Mouse (Mus musculus): Measurements from ENCODE around the gene Kcnb1.

The Kcnb1 gene

DNA sequence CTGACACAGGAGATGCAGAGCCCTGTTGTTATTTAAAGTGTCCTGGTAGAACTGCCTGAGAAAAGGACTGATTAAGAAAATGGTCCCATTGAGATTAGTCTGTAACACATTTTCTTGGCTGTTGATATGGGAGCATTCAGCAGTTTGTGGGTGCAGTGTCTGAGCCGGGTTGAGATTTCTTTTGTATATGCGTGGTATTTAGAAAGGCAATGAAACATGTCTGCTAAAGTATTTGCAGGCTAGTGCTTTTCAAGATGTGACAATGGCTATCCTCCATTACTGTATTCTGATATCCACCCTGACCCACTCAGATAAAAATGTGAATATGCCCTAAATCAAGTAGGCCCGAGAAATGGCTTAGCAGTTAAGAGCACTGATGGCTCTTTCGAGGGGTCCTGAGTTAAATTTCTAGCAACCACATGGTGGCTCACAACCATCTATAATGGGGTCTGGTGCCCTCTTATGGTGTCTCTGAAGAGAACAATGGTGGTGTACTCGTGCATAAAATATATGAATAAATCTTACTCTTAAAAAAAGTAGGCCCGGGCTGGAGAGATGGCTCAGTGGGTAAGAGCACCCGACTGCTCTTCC lies 126.0 kb downstream of the Kcnb1 start:
- DNase-seq (ENCODE audit: extremely low read depth, insufficient read length, low spot score), result peak; percentile 48

DNA sequence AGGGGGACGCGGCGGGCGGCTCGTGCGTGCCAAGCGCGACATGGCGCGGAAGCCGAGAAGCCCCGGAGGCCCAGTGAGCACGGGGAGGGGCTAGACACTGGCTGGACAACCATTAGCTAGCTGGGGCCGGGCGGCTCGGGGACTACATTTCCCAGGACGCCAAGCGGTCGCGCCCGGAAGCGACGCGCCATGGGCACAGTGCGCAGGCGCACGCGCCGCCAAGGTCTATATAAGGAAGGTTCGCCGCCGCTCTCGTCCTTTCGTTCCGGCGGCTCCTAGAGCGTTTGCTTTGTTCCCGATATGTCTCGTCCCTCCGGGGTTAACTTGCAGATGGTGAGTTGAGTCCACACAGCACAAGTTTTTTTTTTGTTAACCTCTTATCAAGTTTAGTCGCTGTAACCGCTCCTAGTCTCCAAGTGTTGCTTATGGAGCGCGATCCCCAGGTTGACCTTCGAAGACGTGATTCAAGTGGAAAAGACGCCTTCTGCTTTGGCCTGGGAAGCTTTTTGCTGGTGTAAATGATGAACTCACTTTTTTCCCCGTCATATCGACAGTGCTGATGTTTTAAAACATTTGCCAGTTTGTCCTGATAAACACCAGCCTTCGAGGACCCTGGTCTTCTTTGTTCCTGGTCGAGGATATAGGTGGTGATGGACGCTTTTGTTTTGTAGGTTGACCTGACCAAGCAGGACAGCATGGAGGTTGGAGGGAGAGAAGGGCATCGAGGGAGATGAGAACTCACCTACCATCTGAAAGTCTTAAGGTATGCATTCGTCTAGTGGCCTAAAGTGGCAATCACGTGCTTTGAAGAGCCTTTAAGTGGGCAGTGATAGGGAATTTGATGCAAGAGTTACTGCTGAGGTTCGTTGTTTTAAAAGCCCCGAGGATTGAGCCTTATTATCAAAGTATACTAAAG lies 126.7 kb downstream of the Kcnb1 start, which contains the start of gene Znfx1:
Znfx1 (minus strand) TSS at position 51 of the 916 bp plus-strand sequence.
- peak; percentile 97 for DNase-seq (ENCODE audit: extremely low read depth, insufficient read length, low spot score)

GRCm38 (mm10) chr2:167062497-167062911 lies 127.5 kb downstream of the Kcnb1 start:
- peak; percentile 94 for DNase-seq (ENCODE audit: extremely low read depth, insufficient read length, low spot score)

DNA sequence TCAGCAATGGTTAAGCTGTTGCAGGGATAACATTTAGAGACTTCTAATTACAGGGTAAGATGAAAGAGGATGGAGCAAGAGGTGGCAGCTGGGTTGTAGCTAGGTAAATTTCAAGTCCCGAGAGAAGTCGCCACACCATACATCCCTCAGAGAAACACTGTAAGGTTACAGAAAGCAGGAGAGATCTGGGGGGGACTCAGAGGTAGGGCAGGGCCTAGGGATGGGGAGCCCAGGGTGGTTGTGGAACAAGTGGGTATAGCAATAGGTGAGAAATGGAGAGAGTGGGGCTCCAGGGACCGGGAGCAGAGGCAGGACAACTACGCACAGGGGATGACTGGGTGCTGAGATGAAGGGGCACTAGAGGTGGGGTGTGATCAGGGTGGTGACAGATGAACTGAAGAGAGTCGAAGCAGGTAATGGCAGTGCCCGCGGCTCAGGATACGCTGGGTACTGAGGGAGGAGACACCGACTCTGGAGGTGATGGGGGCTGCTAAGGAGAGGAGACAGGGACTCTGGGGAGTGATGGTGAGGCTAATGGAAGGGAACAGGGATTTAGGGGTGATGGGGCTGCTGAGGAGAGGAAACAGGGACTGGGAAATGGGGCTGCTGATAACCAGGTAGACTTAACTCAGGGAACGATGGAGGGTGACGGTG lies 128.4 kb downstream of the Kcnb1 start:
- DNase-seq (ENCODE audit: extremely low read depth, insufficient read length, low spot score), result no peak

GRCm38 (mm10) chr2:167060761-167061160 lies 129.2 kb downstream of the Kcnb1 start:
- no peak for DNase-seq (ENCODE audit: extremely low read depth, insufficient read length, low spot score)

DNA sequence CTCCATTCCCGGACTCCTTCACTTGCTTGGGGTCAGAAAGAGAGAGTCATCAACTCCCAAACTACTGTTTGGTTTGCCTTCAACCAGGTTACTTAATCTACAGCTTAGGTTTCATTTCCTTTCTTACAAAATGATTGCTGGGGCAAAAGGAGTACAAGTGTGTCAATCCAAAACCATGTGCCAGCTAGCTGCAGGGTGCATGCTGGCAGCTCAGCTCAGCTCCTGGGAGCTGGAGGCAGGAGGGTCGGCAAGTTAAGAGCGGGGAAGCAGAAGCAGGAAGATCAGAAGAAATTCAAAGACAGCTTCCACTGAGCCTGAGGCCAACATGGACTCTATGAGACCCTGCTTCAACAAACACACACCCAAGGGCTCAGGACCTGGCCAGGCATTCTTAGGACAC lies 129.6 kb downstream of the Kcnb1 start:
- no peak for DNase-seq (ENCODE audit: extremely low read depth, insufficient read length, low spot score)

- no peak for DNase-seq (ENCODE audit: extremely low read depth, insufficient read length, low spot score)
Observed at GRCm38 (mm10) chr2:167059960-167060359, 130.0 kb downstream of the Kcnb1 start.

- DNase-seq (ENCODE audit: extremely low read depth, insufficient read length, low spot score), result no peak
Observed at GRCm38 (mm10) chr2:167059536-167059935, 130.4 kb downstream of the Kcnb1 start.

DNA sequence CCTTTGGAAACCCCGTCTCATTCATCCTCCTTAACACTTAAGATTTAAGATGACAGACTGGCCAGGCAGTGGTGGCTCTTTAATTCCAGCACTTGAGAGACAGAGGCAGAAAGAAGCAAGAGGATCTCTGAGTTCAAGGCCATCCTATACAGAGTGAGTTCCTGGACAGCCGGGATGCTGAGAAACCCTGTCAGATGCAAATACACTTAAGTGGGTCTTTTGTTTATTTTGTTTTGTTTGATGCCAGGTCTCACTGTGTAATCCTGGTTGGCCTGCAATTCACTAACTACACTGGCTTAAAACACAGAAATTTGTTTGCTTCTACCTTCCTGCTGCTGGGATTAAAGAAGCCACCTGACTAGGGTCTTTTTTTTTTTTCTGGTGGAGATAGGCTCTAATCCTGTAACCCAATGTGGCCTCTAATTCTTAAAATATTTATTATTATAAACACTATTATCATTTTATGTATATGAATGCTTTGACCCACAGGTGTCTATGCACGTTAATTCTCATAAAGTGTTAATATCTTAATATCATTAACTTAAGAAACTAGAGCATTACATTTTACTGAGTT lies 131.1 kb downstream of the Kcnb1 start:
- no peak for DNase-seq (ENCODE audit: extremely low read depth, insufficient read length, low spot score)

- no peak for DNase-seq (ENCODE audit: extremely low read depth, insufficient read length, low spot score)
Observed at GRCm38 (mm10) chr2:167058201-167058600, 131.8 kb downstream of the Kcnb1 start.

DNA sequence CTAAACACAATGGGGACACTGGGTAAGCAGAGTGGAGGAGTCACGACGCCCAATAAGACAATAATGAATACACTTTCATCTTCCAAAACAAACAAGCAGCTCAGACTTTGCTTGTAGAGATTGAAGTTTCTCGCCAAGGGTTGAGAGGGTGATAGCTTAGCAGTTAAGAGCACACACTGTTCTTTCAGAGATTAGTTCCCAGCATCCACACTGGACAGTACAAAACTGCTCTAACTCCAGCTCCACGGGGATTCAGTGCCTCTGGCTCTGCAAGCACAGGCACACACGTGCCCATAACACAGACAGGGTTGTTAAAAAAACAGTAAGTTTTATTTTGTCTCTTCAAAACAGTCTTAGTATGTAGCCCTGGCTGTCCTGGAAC lies 133.0 kb downstream of the Kcnb1 start:
- DNase-seq (ENCODE audit: extremely low read depth, insufficient read length, low spot score), result no peak

DNA sequence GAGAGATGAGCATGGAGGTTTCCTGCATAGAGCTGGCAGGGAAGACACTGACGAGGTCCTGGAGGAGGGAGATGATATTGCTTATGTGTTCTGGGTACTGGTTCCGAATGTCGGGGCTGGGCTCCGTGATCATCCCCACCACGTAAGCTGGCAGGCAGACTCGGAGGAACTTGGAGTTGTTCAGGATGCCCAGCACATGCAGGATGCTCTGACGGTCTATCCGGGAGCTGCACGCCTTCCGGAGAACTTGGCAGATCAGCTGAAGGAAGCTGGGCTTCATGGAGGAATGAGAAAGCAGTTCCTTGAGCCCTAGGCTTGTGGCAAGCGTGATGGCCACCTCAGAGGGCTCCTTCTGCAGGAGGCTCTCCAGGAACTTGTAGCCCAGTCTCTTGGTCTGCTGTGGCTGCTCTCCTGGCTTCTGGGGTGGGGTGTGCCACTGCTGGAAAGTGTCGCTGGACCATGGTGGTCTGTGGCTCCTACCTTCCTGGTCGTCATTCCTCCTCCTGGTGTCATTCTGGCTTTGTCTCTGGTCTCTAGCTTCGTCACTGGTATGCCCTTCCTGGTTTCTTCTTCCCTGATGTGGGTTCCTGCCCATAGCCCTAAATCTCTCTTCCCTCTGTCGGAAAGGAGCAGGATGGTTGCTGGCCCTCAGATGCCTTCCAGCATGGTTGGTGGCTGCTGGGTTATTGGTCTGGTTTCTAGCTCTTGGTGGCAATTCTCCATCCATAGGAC lies 133.6 kb downstream of the Kcnb1 start:
- no peak for DNase-seq (ENCODE audit: extremely low read depth, insufficient read length, low spot score)

GRCm38 (mm10) chr2:167055386-167055785 lies 134.6 kb downstream of the Kcnb1 start:
- no peak for DNase-seq (ENCODE audit: extremely low read depth, insufficient read length, low spot score)

- DNase-seq (ENCODE audit: extremely low read depth, insufficient read length, low spot score), result no peak
Observed at GRCm38 (mm10) chr2:167053127-167053844, 136.7 kb downstream of the Kcnb1 start.

DNA sequence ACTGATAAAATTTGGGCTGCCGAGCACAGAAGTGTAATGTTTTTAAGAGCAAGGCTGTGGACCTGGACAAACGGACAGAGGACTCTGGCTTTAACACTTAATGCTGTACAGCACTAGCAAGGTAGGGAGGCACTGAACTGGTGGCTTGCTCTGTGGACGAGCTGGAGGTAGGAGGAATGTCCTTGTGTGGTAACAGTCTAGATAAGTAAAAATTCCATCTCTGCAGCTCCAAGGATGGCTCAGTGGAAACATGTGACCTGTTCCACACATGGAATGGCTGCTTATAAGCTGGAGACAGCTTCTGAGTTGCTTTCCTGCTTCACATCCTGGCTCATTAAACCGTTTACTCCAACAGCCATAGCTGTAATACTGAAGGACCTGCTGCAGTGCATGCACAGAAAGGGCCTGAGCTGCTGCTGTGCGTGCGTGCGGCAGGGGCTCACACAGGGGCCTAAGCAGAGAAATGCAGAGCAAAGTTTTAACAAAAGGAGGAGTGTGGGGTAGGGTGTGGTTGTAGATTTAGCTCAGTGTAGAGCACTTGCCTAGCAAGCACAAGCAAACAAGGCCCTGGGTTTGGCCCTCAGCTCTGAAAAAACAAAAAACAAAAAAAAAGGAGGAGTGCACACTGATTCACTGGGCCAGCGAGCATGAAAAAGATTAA lies 141.1 kb downstream of the Kcnb1 start:
- no peak for DNase-seq (ENCODE audit: extremely low read depth, insufficient read length, low spot score)

- no peak for DNase-seq (ENCODE audit: extremely low read depth, insufficient read length, low spot score)
Observed at GRCm38 (mm10) chr2:167048223-167048622, 141.7 kb downstream of the Kcnb1 start.

Measured in 3134 (cell line).